Mouse (Mus musculus) cerebellum, adult 11-12 months (tissue): ENCODE data around the gene Hilpda.
A peak's percentile ranks its signal among the peaks of the same experiment; 100 is the strongest.

Experiments used
- DNase-seq: peaks from one replicate; pipeline ENCODE4 v3.0.0; 2022

The Hilpda gene

DNA sequence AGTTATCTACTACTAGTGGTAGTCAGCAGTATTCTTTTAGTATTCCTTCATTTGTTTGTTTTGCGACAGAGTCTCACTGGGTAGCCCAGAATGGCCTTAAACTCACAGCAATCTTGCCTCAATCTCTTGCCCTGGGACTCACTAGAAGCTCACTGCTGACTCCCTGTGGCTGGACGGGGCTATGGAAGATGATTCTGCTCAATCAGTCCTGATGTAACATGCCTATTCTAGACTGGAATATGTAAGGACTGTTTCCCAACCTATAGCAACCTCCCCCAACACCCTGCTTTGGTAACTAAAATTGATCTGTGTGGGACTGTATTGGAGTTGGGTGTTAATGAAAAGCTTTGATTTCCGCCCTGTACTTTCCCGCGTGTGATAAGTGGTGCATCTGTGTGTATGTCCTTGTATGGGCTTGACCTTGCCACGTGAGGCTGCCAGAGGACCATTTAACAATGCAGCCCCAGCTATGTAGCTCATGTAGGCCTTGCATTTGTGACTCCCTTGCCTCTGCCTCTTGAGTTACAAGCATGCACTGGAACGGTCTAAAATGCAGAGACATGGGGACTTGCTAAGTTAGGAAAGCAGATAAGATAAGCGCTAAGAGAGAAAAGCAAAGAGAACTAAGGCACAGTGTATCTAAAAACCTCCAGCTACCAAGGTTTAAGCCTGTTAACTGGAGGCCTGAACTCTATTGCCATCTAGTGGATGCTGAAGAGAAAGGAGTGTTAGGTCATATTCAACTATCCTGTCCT is 6.4 kb downstream of the Hilpda start:
- peak; percentile 20 for DNase-seq

DNA sequence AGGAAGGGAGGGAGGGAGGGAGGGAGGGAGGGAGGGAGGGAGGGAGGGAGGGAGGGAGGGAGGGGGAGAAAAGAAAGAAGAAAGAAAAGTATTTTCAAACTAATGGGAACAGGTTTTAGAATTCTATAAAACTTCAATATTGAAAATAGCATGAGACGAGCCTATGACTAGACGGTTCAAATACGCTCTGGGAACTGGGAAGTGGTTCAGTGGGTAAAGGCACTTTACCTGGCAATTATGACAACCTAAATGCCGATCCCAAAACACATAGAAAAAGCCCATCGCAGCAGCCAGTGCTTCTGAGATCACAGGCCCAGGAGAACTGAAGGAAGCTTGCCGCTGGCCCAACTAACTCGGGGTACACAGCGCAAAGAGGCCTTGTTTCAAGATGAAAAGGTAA is 7.0 kb downstream of the Hilpda start, which contains the start of gene Fam71f2:
Gene Fam71f2, plus strand, starts transcription at position 301 of the 400 bp plus-strand sequence.
- DNase-seq, result no peak

DNA sequence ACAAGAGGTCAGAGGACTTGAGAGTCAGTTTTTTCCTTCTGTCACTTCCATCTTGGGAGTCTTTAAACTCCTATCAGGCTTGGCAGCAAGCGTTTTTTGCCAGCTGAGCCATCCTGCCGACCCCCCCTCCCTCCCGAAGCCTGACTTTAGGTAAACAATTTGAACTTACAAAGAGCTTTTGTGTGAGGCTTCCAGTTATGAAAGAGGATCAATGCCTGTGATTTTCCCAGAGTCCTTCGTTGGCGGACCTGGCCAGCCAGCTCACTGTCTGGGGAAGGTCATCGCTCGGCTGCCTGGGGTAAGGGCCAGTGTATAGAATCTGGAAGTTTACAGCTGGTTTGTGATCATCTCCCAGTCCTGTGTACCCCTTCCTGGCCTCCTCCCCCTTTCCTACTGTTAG is 8.4 kb downstream of the Hilpda start:
- DNase-seq, result no peak

DNA sequence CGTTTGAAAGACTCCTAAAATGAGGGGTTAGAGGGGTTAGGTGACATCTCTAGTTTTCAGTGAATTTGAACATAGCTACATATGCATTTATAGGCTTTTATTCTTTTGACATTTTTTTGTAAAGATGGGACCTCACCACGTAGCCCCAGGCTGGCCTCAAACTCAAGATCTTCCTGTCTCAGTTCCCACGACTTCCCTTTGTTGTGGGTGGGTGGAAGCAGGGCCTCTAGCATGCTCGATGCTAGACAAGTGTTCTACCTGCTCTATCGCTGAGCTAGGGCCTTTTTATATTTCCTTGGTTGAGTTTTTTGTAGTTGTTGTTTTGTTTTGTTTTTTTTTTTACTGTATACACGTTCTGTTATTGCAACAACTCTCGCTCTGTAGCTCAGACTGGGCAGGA is 14.6 kb downstream of the Hilpda start:
- no peak for DNase-seq

DNA sequence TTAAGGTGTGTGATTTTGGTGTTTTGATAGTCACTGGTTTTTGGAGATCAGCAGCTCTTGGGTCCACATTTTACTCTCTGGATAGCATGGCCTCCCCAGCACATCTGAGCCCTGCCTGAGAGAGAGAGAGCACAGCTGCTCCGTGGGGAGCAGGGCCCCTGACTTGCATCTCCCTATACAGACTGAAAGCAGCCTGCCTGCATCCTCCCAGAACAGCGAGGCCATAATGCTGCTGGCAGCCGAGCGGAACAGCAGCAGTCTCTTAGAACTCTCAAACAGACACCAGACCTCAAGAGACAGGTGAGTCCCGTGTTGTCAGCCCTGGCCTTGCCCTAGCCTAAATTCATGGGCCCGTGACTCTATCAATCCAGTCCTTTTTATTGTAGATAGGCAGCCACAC is 15.2 kb downstream of the Hilpda start:
- DNase-seq, result no peak

DNA sequence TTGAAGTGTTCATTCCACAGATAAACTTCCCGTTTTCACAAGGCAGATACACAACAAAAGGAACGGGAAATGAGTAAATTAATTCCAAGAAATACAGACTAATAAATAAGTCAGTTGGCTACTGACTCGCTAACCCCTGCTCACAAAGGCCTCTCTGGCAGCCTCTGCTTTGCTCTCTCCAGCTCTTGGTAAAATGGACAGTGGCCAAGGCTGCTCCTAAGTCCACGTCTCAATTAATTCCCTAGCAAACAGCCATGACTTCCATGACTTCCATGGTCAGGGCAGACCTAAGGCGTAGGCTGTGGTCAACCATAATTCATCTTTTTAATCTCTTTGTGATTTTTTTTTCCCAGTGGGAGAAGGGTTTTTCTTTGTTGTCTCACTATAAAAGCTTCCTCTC is 15.7 kb downstream of the Hilpda start:
- no peak for DNase-seq

DNA sequence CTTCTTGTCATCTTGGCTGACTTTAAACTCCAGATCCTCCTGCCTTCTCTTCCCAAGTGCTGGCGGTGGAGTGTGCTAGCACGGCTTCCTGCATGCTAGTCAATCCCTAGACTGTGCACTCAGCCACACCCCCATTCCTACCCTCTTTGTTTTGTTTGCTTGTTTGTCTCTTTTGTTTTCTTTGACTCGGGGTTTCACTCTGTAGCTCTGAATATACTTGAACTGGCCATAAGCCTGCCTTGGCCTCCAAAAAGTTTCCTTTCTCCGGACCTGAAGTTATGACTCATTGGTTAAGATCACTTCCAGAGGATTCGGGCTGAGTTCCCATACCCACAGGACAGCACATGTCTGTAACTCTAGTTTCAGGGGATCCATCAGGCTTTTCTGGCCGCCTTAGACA is 16.4 kb downstream of the Hilpda start:
- no peak for DNase-seq

DNA sequence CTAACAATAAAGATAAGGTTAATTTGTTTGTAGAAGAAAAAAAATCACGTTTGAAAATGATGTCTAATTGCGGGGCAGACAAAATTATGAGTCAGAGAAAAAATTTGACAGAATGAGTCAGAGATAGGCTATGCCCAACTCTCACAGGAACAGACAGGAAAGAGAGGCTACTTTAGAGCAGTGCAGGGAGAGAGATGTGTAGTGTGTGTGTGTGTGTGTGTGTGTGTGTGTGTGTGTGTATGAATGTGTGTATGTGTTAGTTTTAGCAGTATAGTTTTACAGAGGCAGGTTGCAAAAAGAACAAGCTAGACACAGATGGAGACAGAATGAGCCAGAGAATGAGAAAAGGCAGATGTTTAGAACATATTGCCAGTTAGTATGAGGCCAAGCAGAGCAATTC is 26.8 kb downstream of the Hilpda start:
- DNase-seq, result no peak

DNA sequence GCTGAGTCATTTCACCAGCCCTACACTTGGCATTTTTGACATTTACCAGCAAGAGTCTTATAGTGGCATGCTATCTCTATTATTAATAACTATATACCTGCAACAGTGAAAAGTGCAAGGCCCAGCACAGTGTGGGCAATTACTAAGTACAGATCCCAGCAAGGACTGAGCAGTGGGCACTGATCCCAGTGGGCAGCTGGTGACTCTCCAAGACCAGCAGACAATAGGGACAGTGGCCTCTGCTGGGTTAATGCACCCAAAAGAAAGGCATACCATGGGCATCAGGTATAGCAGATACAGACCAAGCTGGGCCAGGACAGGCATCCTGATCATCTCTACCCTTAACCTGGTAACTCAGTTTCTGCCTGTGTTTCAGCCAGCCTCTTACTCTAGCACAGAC is 31.0 kb downstream of the Hilpda start:
- no peak for DNase-seq

DNA sequence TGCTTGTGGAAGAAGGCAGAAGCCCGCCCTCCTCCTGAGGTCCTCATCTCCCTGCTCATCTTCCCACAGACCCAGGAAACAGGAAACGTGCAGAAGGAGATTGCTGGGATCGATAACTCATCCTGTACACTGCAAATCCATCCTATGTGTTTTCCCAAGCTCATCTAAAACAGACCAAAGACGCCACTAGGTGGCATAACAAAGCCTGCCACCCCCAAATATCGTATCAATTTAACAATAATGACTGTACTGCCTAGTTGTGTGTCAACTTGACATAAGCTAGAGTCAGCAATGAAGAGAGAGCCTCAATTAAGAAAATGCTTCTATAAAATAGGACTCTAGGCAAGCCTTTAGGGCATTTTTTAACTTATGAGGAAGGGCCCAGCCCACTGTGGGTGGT is 31.4 kb downstream of the Hilpda start:
- no peak for DNase-seq

DNA sequence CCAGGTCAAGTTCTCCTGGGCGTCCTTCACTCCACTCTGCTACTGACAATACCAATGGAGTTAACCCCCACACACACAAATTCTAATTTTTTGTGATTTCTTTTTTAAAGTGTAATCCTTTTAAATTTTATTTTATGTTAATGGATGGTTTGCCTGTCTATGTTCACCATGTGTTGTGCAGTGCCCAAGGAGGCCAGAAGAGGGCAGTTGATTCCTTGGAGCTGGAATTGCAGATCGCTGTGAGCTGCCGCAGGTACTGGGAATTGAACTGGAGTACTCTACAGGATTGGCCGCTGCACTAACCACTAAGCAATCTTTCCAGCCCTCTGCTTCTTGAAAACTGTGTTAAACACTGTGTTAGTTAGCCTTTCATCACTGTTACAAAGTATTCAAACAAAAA is 33.2 kb downstream of the Hilpda start:
- DNase-seq, result no peak

DNA sequence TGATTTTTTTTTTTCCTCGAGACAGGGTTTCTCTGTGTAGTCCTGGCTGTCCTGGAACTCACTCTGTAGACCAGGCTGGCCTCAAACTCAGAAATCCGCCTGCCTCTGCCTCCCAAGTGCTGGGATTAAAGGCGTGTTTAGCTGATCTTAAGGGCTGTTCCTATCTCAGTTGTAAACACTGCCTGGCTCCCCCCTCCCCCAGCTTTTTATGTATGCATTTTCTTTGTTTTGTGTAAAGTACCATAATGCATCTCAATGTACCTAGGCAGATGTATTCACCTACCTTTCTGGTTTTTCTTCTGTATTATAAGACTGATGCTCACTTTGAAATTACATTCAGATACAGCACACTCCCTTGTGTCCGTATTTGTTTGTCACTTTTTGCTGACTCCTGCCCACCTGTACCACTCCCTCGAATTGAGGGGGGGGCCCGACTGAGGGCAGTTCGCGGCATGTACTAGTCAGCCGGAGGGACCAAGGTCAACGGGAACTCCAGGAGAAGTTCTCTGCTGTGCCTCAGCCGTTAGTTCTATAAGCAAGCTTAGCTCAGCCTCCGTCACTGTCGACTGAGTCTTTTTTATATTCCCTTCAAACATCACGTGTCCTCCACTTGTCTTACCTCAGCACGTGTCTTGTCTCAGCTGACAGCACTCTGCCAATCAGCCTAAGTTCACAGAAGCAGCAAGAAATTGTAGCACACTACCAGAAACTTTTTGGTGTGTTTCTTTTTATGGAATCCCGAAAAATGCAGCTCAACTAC is 36.7 kb downstream of the Hilpda start:
- no peak for DNase-seq

DNA sequence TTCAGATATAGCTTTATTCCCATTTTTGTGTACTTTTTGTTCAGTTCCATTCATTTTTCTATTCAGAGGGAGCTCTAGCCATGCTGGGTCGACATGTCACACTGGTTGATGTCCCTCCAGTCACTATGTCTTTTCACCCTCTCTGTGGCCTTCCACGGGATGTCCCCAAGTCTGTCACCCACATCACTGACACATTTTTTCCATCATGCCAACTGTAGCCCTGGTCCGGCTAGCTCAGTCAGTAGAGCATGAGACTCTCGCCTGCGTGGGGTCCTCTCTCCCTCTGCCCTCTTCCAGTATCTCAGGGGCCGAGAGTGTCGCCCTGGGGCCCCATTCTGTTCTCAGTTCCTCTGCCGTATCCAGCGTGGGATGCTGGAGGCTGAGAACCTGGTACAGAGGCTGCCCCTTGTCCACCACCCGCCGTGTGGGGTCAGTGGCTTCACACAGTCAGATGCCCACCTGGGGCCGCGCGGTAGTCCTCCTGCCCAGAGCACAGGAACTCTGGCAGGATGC is 41.5 kb downstream of the Hilpda start:
- DNase-seq, result no peak

DNA sequence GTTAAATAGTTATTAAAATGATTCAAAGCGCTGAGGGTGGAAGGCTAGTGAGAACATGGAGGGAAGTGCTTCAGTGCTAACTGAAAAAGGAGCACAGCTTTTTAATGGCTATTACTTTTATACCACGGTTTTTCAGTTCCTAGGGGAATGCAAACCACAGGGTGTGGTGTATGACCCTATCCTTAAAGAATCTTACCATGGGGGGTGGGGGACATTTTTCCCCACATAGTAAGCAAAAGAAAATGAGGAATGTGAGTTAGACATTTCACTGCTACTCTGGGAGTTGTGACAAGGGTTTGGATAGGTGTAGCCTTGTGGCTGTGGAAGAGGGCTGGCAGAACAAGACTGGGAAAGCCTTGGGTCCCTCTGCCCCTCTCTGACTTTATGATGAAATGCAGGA is 45.0 kb downstream of the Hilpda start:
- no peak for DNase-seq

DNA sequence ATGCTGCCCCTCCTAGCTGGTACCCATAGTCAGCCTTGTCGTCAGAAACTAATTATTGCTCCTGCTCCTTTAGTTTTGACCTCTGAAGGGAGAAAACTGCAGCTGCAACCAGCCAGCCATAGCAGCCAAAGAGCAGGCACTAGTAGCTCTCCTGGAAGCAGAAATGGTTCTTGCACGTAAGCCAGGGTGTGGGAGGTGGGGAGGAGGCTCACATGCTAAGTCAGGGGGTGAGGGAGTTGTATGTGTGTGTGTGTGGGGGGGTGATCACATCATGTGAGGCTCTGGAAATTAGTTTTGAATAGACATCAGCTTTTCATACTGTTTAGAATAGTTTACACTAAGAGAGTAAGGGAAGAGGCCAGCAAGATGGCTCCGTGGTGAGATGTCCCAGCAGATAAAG is 45.7 kb downstream of the Hilpda start:
- no peak for DNase-seq

DNA sequence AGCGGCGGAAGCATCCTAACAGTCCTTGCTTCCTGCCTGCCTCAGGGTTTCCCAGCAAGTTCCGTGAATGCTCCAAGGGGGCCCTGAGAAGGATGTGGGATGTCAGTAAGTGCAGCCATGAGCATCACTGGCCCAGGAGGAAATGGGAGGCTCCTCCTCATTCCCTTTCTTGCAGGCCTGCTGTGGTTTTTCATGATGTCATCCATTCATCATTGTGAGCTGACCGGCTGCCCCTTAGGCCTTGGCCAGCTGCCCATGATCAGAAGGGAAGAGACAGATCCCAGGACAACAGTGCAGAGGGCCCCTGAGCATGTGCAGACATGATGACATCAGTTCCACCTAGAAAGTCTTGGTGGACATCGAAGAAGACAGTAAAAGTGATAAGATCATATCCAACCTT is 46.6 kb downstream of the Hilpda start, which contains the start of gene Fam71f1:
Gene Fam71f1, plus strand, starts transcription at position 262 of the 400 bp plus-strand sequence.
- no peak for DNase-seq

DNA sequence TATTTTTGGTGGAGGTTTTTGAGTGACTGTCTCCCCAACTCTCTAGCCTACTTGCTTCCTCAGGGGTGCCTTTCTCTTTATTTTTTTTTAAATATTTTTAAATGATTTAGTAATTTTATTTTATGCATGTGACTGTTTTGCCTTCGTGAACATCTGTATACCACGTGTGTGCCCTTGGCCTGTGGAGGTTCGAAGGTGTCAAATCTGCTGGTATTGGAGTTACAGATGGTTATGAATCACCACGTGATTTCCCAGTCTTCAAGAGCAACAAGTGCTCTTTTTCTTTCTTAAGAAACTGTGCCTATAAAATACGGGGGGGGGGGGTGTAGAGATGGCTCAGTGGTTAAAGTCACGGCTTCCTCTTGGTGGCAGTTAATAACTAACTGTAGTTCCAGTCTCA is 49.3 kb downstream of the Hilpda start:
- DNase-seq, result no peak

DNA sequence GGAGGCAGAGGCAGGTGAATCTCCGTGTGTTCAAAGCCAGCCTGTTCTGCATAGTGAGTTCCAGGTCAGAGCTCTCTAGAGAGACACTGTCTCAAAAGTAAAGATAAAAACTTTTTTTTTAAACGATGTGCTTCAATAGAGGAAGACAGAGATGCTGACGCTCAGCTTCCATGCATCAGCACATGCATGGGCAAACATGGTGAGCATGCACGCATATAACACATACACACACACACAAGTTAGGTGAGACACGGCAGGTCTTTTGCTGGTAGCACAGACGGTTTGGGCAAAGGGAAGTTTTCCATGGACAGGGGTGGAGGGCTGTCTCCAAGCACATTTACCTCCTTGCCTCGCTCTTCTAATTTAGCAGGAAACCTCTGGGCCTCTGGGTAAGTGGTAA is 49.9 kb downstream of the Hilpda start:
- no peak for DNase-seq

DNA sequence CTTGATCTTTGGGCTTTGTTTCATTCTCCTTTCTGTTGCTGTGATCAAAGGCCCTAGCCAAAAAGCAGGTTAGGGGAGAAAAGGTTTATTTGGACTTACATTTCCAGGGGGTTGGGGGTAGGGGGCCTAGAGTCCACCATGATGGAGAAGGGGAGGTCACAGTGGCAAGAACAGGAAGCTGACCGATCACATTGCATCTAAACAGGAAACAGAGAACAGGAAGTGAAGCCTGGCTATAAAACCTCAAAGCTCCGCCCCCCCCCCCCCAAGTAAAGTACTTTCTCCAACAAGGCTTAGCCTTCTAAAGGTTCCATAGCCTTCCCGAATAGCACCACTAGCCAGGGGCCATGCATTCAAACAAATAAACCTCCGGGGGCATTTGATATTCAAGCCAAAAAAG is 50.4 kb downstream of the Hilpda start:
- no peak for DNase-seq
